Mouse (Mus musculus): ENCODE measurements around the gene Slc22a14. TPM values are rescaled to one million over a fixed set of nuclear protein-coding genes. Genes with fewer than 3 reads are reported as not detected.
"Not testable (repeated sequence)": the region's sequence is repeated elsewhere in the genome, so short reads cannot be mapped to it uniquely, and the experiment has no call there.

Slc22a14 gene
- polyA plus RNA-seq, 1 experiment: 0.17 TPM

DNA sequence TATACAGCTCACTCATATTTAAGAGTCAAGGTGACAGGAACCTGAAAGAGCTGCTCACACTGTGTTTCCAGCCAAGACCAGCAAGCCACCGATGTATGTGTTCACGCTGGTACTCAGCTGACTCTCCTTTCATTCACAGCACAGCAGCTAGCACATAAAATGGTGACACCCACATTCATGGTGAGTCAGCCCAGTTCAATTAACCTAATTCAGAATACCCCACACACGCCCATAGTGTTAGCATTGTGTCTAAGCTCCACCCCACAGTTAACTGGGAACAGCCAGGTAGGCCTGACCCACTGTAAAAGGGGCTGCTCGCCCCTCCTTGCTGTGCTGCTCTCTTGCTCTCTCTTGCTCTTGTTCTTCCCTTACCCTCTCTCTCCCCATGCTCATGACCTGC lies 93.9 kb downstream of the Slc22a14 start:
- WGBS: 34% methylated on average over 4 of the region's 4 CpGs
- peak; percentile 25 for DNase-seq (ENCODE audit: low read depth, low spot score)

DNA sequence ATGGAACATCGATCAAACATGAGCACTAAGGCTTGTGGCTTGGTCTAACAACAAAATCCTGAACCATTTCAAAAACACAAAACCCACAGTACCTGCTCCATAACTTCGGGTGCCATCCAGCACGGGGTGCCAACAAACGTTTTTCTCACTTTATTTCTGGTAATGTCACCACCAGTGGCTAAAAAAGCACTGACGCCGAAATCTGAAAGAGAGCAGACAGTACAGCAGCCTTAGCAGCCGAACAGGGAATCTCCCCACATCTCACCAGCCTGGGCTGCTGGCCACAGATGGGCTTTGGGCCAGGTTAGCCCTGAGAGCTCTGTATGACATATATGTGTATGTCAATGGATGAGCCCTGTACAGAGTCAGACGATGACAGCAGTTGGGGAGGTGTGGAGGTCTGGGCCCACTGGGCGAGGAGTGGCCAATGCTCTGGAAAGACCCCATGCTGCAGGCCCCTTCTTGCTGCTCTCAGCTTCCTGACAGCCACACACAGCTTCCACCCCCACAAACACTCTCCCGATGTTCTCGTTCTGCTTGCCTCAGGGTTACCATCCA lies 96.7 kb downstream of the Slc22a14 start:
- WGBS: 93% methylated on average over 11 of the region's 11 CpGs
- DNase-seq (ENCODE audit: low read depth, low spot score): no peak

GRCm38 (mm10) chr9:119268120-119268519 lies 97.2 kb downstream of the Slc22a14 start:
- DNase-seq (ENCODE audit: low read depth, low spot score): no peak
- WGBS: 74% methylated on average over 6 of the region's 6 CpGs

- 89% methylated on average over 5 of the region's 5 CpGs for WGBS
- not testable (repeated sequence) for DNase-seq (ENCODE audit: low read depth, low spot score)
These were observed 99.3 kb downstream of the Slc22a14 start for GRCm38 (mm10) chr9:119266121-119266395.

- not testable (repeated sequence) for DNase-seq (ENCODE audit: low read depth, low spot score)
- WGBS: 71% methylated on average over 1 of the region's 1 CpGs
These were observed 99.8 kb downstream of the Slc22a14 start for GRCm38 (mm10) chr9:119265373-119266120.

GRCm38 (mm10) chr9:119263067-119263466 lies 102.3 kb downstream of the Slc22a14 start:
- WGBS: 85% methylated on average over 4 of the region's 4 CpGs
- DNase-seq (ENCODE audit: low read depth, low spot score): no peak

DNA sequence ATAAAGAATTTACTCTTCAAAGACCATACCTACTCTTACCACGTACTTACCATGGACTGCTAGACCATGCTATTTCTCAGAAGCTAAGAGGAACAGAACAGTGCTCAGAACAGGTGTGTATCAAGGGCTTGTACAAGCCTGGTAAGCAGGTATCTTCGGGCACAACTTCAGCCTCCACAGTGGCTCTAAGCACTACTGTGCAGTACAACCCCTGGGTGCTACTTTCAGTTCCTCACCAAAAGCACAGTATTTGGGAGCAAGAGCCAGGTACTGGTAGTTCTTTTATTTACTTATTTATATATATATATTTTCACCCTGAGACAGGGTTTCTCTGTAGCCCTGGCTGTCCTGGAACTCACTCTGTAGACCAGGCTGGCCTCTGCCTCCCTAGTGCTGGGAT lies 104.5 kb downstream of the Slc22a14 start:
- WGBS: 85% methylated on average over 2 of the region's 2 CpGs
- no peak for DNase-seq (ENCODE audit: low read depth, low spot score)

DNA sequence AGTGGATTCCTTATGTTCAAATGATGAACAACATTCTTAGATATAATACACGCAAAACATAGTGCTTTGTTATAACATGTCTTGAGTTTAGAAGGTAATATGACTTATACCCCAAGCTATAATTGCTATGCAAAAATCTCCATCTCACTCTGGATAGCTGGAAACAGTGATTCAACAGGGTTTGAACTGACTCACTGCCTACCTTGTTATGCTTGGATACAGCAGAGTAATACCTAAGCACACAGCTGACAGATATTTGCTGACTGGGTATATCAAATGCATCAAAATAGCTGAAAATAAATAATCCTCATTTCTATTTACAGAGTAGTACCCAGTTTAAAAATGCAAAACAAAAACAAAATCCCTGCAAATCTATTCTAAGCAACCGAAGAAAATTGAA lies 106.6 kb downstream of the Slc22a14 start:
- WGBS: over 99% methylated on average over 2 of the region's 2 CpGs
- DNase-seq (ENCODE audit: low read depth, low spot score): no peak

DNA sequence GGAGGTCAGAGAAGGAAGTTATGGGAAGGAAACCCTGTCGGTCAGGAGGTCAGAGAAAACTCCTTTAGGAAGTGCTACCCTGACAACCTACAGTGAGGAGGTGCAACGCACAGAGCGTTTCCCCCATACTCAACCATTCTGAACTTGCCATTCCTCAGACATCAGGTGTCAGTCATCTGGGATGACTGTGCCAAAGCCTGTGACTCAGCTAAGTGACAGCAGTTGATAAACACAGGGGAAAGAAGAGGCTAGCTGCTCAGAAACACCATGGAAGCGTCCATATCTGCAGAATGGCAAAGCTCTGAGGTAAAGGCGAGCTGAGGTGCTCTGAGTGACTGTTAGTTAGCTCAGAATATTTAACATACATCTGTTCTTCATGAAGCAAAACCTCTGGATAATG lies 107.2 kb downstream of the Slc22a14 start:
- 82% methylated on average over 5 of the region's 5 CpGs for WGBS

DNA sequence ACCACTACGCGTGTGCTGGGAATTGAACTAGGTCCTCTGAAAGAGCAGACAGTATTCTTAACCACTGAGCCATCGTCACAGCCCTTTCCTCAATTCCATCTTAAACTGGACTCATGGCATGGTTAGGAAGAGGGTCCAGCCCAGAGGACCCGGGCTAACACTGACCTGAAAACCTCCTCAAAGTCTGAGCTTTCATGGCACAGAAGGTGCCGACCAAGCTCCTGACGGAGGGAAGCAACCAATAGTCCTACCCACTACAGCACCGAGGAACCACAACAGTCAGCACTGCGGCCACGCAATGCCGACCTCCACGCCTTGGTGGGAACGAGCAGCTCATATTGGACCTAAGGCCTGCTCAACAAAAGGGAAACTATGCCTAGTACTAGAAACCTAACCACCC lies 109.2 kb downstream of the Slc22a14 start:
- 94% methylated on average over 12 of the region's 12 CpGs for WGBS
- DNase-seq (ENCODE audit: low read depth, low spot score): no peak

More for the DNA sequence above, 107.2 kb downstream of the Slc22a14 start:
- no peak for DNase-seq (ENCODE audit: low read depth, low spot score)

DNA sequence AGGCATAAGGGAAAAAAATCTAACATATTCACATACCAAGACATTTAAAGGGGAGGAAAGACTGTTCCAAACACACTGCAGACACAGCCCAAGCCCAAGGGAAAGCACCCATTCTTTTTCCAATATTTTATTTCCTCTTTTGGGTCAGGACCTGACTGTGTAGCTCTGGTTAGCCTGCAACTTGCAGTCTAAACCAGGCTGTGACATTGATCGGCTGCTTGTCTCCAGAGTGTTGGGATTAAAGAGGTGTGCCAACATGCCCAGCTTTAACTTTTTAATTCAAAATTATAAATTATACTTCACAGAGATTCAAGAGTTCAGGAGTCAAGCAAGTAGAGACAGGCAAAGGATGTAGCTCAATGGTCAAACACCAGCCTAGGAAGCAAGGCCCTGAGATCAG lies 110.3 kb downstream of the Slc22a14 start:
- 93% methylated on average over 1 of the region's 1 CpGs for WGBS
- DNase-seq (ENCODE audit: low read depth, low spot score): no peak

DNA sequence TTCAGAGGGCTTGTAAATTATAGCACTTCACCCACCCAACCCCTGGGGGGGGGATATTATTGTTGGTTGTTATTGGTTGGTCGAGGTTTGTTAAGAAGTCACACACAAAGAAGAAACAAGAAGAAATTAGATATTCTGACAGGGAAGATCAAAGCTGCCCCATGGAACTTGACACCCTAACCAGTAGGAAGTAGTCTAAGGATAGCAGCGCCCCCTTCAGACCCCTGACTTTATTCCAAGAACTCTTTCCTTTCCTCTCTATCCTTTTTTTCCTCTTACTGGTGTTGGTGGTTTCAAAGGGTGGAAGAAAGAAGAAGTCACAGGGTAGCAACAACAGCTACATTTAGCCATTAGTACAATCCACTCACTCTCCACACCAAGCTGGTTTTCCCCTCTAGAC lies 111.2 kb downstream of the Slc22a14 start:
- no peak for DNase-seq (ENCODE audit: low read depth, low spot score)
- WGBS: 81% methylated on average over 2 of the region's 2 CpGs

GRCm38 (mm10) chr9:119247996-119248395 lies 117.4 kb downstream of the Slc22a14 start:
- no peak for DNase-seq (ENCODE audit: low read depth, low spot score)
- WGBS: 58% methylated on average over 5 of the region's 5 CpGs

- DNase-seq (ENCODE audit: low read depth, low spot score): no peak
These were observed 118.5 kb downstream of the Slc22a14 start for GRCm38 (mm10) chr9:119246826-119247225.

DNA sequence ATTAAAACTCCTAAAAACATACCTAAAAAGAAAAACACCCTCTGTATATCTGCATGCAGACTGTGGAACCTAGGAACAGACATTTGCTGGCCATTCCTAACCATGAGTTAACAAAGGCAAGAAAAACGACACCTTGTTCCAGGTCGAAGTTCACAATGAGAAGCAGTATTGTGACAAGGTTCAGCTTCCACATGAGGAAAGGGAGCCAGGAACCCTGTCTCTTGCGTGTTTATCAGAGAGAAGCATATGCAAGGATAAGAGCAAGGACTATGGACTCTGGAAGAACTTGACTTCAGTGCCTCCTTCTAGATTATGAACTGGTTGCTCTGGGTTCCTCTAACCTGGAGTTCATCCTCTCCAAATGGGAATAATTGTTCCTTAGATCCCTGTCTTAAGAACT lies 121.4 kb downstream of the Slc22a14 start:
- peak; percentile 22 for DNase-seq (ENCODE audit: low read depth, low spot score)
- 37% methylated on average over 3 of the region's 3 CpGs for WGBS

More at GRCm38 (mm10) chr9:119246826-119247225, 118.5 kb downstream of the Slc22a14 start:
- 43% methylated on average over 5 of the region's 5 CpGs for WGBS

DNA sequence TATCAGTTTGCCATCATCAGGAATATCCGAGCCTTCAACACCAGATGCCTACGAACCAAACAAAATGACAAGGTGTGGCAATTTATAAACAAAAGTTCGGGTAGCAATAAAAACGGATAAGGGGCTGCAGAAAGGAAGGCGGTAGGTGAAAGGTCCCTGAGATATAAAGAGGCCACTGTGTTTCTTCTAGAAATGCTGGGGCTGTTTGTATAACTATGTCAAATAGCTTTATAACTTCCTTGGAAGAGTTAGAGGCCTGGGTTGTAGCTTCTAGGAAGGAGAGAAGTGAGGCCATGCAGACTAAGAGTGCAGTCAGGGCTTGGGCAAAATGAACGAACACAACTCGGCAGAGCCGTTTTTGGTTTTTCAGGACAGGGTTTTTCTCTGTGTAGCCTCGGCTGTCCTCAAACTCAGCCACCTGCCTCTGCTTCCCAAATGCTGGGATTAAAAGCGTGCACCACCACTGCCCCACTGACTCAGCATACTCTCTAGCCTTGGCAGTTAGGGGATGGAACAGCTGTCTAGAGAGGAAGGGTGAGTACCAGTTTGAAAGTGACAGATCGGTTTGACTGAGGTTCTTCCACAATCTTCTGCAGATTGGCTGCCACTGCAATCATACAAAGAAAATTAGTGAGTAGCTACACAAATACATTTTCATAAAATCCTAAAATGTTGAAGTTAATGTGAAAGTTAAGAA lies 124.0 kb downstream of the Slc22a14 start:
- DNase-seq (ENCODE audit: low read depth, low spot score): peak; percentile 10
- 26% methylated on average over 11 of the region's 11 CpGs for WGBS

- no peak for DNase-seq (ENCODE audit: low read depth, low spot score)
- WGBS: 49% methylated on average over 10 of the region's 10 CpGs
These were observed 124.9 kb downstream of the Slc22a14 start for GRCm38 (mm10) chr9:119240286-119240997.

DNA sequence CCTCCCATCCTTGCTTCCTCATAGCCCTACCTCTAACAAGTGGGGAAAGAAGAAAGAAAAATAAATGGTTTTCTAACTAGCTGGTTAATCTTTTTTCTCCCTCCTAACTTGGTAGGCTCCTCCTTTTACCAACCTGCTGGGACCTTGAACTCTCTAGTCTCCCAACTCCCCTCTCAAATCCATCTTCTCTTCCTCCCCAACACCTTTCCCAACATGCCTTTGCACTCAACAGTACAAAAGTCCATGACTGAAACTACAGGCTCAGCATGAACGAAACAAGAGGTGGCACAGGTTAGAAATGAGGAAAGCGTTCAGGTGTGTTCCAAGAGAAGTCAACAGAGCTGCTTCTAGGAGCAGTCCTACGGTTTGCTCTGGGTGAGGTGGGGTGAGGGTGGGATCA lies 126.1 kb downstream of the Slc22a14 start:
- WGBS: 76% methylated on average over 3 of the region's 3 CpGs

GRCm38 (mm10) chr9:119238796-119239195 lies 126.6 kb downstream of the Slc22a14 start:
- DNase-seq (ENCODE audit: low read depth, low spot score): no peak
- 76% methylated on average over 4 of the region's 4 CpGs for WGBS

More for the DNA sequence above, 126.1 kb downstream of the Slc22a14 start:
- DNase-seq (ENCODE audit: low read depth, low spot score): no peak

DNA sequence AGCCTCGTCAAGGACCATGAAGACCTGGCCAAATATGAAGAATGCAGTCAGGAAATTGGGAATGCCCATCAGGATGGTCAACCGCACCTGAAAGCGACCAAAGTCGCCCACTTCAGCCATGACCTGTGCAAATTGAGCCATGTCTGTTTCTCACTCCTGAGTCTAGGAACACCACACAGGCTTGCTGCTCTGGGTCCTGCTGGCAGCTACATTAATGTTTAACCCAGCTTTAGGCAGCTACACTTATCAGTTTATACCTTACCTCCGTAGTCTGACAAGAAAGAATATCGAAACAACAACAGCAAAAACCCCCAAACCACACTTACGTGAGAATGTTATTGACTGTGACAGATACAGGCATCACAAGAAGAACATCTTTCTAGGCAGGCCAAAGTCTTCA lies 133.8 kb downstream of the Slc22a14 start:
- no peak for DNase-seq (ENCODE audit: low read depth, low spot score)
- WGBS: 57% methylated on average over 7 of the region's 7 CpGs

All from large intestine, adult 2 months (tissue).